Mouse (Mus musculus) hindlimb bud, embryonic 11.5 days (tissue): ENCODE data around the gene Trib3.
"Not testable (repeated sequence)": the region's sequence is repeated elsewhere in the genome, so short reads cannot be mapped to it uniquely, and the experiment has no call there.

ENCODE experiments used
- DNase-seq: peaks from one replicate; pipeline ENCODE4 v3.0.0-alpha.2; 2012; ENCODE audit warnings: low read depth, low spot score; ENCODE audit errors: extremely low spot score

Trib3 gene

GRCm38 (mm10) chr2:152313926-152314325, 29.9 kb downstream of the Trib3 start:
- no peak for DNase-seq

DNA sequence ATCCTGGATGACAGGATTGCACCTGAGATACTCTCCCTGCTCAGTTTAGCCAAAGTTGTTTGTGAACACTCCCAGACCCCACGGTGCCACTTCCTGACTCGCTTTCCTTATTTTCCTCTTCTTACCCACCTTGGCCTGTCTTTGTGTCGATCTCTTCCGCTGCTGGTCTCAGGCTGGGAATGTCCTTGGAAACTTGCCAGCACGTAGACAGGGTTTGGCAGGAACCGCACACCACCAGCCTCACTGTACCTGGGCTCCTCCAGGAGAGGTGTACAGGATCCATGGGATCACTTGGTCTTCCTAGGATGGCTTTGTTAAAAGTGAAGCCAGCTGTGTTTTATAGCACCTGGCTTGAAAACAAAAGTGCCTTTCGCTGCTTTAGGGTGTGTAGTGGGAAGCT, 30.8 kb downstream of the Trib3 start:
- no peak for DNase-seq

DNA sequence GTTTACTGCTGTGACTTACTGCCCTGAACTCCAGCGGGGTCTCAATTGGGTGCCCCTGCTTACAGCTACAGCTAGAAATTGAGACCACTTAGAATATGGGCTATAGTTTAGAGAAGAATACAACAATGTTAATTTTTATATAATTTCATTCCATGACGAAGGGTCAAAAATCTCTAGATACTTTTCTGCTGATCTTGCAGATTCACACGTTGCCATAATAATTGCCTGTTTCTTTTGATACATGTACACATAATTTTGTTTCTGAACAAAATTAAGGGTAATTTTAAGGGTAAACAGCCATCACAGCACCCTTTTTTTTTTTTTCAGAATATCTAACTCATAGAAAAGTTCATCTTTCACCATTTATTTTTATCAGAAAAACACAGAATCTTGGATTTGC, 36.6 kb downstream of the Trib3 start:
- no peak for DNase-seq

GRCm38 (mm10) chr2:152305480-152305879, 38.4 kb downstream of the Trib3 start:
- no peak for DNase-seq

DNA sequence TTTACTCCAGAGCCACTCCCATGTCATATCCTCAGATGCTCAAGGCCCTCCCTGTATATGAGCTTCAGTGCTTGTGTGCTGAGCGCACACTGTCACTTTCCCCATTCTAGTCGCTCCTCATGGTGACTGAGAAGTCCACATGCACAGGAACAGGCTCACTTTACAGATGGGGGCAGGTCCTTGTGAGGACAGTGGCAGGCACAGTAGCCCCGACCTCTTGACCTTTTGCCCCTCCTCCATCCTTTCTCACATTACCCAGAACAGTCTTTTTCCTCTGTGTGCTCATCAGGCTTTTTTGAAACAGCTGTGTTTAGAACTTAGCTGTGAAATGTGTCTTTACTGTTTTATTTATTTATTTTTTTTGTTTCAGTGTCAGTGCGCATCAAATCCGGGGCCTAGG, 40.1 kb downstream of the Trib3 start:
- no peak for DNase-seq

- no peak for DNase-seq
Measured at GRCm38 (mm10) chr2:152302862-152303261, 41.0 kb downstream of the Trib3 start.

- DNase-seq: no peak
Measured at GRCm38 (mm10) chr2:152294541-152294940, 49.3 kb downstream of the Trib3 start.

DNA sequence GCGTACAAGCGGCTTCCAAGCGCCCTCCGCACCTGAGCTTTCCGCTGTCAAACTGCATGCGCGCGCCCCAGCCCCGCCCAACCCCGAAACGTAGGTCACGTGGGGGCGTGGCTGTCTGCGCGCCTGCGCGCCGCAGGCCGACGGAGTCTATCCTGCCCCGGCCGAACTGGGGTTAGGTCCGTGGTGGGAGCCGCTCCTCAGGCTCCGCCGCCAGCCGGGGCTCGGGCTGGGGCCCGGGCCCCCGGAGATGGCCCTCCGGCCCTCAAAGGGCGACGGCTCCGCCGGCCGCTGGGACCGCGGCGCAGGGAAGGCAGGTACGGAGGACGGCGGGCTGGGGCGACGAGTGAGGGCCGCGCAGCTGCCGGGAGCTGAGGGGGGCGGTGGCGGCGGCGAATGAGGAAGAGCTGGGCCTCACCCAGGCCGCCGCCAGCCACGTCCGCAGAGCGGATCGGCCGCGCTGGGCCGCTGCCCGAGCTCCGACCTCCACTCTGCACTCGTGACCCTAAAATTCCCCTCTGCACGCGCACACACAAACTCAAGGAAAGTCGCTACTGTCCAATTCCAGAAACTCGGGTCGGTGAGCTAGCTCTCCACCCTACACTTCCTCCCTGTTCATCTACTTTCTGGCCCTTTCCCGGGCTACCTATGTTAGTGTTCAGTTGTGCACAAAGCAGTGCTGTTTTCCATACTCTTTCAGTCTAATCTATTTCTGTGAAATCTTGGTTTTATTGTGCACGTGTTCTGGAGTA, 49.9 kb downstream of the Trib3 start, which contains the start of gene Tbc1d20:
Gene Tbc1d20, plus strand, starts transcription at position 102 of the 749 bp plus-strand sequence.
- peak; percentile 67 for DNase-seq

GRCm38 (mm10) chr2:152293179-152293726, 50.6 kb downstream of the Trib3 start:
- no peak for DNase-seq

- no peak for DNase-seq
Measured at GRCm38 (mm10) chr2:152292475-152292874, 51.4 kb downstream of the Trib3 start.

GRCm38 (mm10) chr2:152289623-152290022, 54.2 kb downstream of the Trib3 start:
- not testable (repeated sequence) for DNase-seq

GRCm38 (mm10) chr2:152288046-152288445, 55.8 kb downstream of the Trib3 start:
- DNase-seq: no peak

- DNase-seq: no peak
Measured at GRCm38 (mm10) chr2:152287560-152287959, 56.3 kb downstream of the Trib3 start.
